Mouse (Mus musculus) liver, postnatal 0 days (tissue): Measurements from ENCODE around the gene Mast3.

Experiments used
- CTCF ChIP-seq: sonication (generic); IDR thresholded peaks from 2 replicates; pipeline ENCODE4 v1.5.1; 2016; ENCODE audit warnings: antibody characterized with exemption, low read depth
- EP300 ChIP-seq: IDR thresholded peaks from 2 replicates; pipeline ENCODE4 v1.6.1; 2016; ENCODE audit warnings: antibody characterized with exemption, low read depth, mild to moderate bottlenecking

DNA sequence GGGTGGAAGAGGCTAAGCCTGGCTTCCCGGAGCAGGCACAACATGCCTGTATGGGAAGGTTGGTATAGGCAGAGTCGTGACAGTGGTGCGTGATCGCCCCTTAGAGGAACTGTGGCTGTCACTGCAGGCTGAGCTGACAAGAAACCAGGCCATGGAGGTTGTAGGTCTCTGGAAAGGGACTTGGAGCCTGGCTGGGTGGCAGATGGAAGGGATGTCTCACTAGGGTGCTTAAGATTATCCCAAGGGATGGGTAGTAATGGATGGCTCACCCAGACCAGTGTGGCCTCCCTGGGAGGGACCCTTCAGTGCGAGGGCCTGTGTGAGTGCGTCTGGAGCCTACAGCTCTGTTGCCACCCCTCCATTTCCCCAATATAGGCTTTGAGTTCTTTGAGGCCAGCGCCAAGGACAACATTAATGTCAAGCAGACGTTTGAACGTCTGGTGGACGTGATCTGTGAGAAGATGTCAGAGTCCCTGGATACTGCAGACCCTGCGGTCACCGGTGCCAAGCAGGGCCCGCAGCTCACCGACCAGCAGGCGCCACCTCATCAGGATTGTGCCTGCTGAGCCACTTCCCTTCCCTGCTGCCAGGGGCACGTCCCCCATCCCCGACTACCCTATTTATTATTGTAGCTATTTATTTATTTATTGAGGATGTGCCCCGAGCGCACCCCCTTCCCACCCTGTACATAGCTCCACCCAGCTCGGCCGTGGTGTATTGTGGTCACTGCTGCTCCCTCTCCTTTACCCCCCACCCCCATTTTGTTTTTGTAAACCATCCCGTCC, 47.1 kb downstream of the Mast3 start:
- TF ChIP-seq CTCF (peak; percentile 75), EP300 (no peak)
